Mouse (Mus musculus) sigmoid colon, adult 10 weeks (tissue): ENCODE results near the gene Tunar. TPM values are rescaled to one million over a fixed set of nuclear protein-coding genes. Genes with fewer than 3 reads are reported as not detected.

Experiments used
- polyA plus RNA-seq: library from polyadenylated mRNA; stranded (reverse); fragments of 350-450 nt; fragmentation: Illumina TruSeq; extraction: RNeasy Lipid Tissue Mini Kit (QIAGEN cat#74804); gene quantifications from one replicate; pipeline ENCODE4 v1.2.3, GENCODE M21; 2014; ENCODE audit warnings: low read depth, low replicate concordance

Tunar gene
- polyA plus RNA-seq: not detected

GRCm38 (mm10) chr12:105333570-105333969, at the start of gene Tunar:
Gene Tunar, plus strand, starts transcription at chr12:105333870.

Other genes with a start within 250 kb of the Tunar start
- not detected for gene Tcl1b2, start 187.9 kb upstream of the Tunar start, polyA plus RNA-seq
- not detected for gene Tcl1b1, start 174.2 kb upstream of the Tunar start, polyA plus RNA-seq
- not detected for gene Tcl1b5, start 157.5 kb upstream of the Tunar start, polyA plus RNA-seq
- not detected for gene Tcl1b3, start 142.8 kb upstream of the Tunar start, polyA plus RNA-seq
- gene Tcl1b4, start 131.9 kb upstream of the Tunar start, polyA plus RNA-seq: not detected
- not detected for gene Tcl1, start 111.1 kb upstream of the Tunar start, polyA plus RNA-seq
- 1.0 TPM for gene D430019H16Rik, start 120.0 kb downstream of the Tunar start, polyA plus RNA-seq
- 3.5 TPM for gene Bdkrb2, start 229.4 kb downstream of the Tunar start, polyA plus RNA-seq